Mouse (Mus musculus): ENCODE data around the gene Hdac7. TPM values are rescaled to one million over a fixed set of nuclear protein-coding genes. Genes with fewer than 3 reads are reported as not detected.

The Hdac7 gene
- polyA plus RNA-seq, 1 experiment from 2014 or later, result 29.9 TPM

GRCm38 (mm10) chr15:97821983-97822363 is 22.3 kb downstream of the Hdac7 start:
- H3K4me2 ChIP-seq (replicated peaks), result no peak overlapping the region
- no peak for ATAC-seq (ENCODE audit: low FRiP score, low read depth)
- 83% methylated on average over 6 of the region's 6 CpGs for WGBS
- H3K36me3 ChIP-seq, result peaks cover 5% of the 10 kb centered on the region; the same call in 1 of the 2 replicates
- 0 out of 2 replicates have a peak, but pooled peaks cover 10% of the 10 kb centered on the region for H3K27me3 ChIP-seq
- H3K27ac ChIP-seq (replicated peaks), result no peak overlapping the region
- H3K9me3 ChIP-seq, result no peaks in the 10 kb centered on the region
- H3K4me1 ChIP-seq, result peaks cover 54% of the 10 kb centered on the region
- H3K4me3 ChIP-seq, result no peak overlapping the region
- no peak overlapping the region for H3K9ac ChIP-seq (replicated peaks)

DNA sequence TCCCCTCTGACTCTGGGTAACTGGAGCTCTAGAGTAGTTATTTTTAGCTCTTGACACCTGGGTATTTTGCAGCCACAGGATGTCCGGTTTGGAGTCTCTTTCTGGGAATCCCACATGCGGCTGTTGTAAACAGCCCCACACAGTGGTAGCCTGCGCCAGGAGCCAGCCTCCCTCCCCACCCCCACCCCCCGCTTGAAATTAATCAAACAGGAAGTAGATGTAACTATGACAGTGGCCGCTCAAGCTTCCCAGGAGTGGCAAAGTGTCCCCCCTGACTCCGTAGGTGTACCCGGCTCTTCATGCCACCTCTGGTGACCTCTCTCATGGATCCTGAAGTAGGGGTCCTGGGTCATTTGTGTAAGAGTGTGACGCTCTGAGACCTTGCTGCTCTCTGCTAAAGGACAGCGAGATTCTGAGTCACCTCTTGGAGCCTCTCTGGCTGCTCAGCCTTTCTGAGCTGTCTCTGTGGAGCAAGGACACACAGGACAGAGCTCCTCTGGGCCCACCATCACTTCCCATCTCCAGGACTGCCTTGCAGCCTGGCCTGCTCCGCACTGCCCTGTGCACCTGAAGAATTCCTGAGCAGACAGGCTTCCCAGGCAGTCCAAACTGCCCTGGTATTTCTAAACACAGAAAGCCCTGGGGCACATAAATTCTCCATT is 22.9 kb downstream of the Hdac7 start:
- no peak overlapping the region for H3K27ac ChIP-seq (replicated peaks)
- no peak overlapping the region for H3K9ac ChIP-seq (replicated peaks)
- 63% methylated on average over 10 of the region's 10 CpGs for WGBS
- H3K9me3 ChIP-seq, result no peaks in the 10 kb centered on the region
- 0 out of 2 replicates have a peak, but pooled peaks cover 10% of the 10 kb centered on the region for H3K27me3 ChIP-seq
- H3K4me3 ChIP-seq, result no peak overlapping the region
- no peak overlapping the region for H3K4me2 ChIP-seq (replicated peaks)
- no peak for ATAC-seq (ENCODE audit: low FRiP score, low read depth)
- H3K4me1 ChIP-seq, result peaks cover 51% of the 10 kb centered on the region
- peaks cover 5% of the 10 kb centered on the region; the same call in 1 of the 2 replicates for H3K36me3 ChIP-seq

- Histone ChIP-seq H3K27ac (replicated peaks) (no peak overlapping the region), H3K9ac (replicated peaks) (no peak overlapping the region), H3K4me1 (peaks cover 36% of the 10 kb centered on the region), H3K4me2 (replicated peaks) (no peak overlapping the region), H3K36me3 (peaks cover 5% of the 10 kb centered on the region; the same call in 1 of the 2 replicates), H3K4me3 (no peak overlapping the region), H3K9me3 (no peaks in the 10 kb centered on the region), H3K27me3 (0 out of 2 replicates have a peak, but pooled peaks cover 1% of the 10 kb centered on the region)
- 86% methylated on average over 9 of the region's 9 CpGs for WGBS
- ATAC-seq (ENCODE audit: low FRiP score, low read depth), result no peak
Measured at GRCm38 (mm10) chr15:97819937-97820336, 24.4 kb downstream of the Hdac7 start.

DNA sequence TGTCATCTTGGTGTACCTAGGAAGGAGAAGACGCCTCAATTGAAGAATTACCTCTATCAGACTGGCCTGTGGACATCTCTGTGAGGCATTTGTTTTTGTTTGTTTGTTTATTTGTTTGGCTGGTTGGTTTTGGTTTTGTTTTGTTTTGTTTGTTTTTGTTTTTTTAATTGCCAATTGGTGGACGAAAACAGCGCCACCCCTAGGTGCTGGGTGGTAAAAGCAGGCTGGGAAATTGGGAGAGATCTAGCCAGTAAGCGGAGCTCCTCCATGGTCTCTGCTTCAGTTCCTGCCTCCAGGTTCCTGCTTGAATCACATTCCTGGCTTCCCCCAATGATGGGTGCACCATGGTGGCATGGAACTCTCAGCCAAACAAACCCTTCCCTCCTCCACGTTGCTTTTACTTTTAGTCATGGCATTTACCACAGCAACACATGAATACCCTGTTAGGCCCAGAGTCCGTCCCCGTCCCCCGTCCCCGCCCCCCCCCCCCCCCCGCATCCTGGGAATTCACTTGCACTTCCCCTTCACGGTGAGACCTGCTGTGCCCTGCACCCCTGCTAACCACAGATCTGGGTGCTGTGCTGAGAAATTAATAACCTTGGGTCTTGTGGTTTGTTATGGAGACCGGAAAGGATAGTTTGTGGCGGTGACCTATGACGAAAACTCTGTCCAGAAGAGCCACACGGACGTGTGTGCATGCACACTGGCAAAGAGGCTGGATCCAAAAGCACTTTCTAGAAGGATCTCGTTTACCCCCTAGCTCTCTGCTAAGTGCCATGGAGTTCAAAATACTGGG is 27.9 kb downstream of the Hdac7 start:
- H3K36me3 ChIP-seq, result peaks cover 5% of the 10 kb centered on the region; the same call in 1 of the 2 replicates
- peaks cover 27% of the 10 kb centered on the region for H3K4me1 ChIP-seq
- H3K4me3 ChIP-seq, result no peak overlapping the region
- no peak overlapping the region for H3K4me2 ChIP-seq (replicated peaks)
- H3K9ac ChIP-seq (replicated peaks), result no peak overlapping the region
- H3K27ac ChIP-seq (replicated peaks), result no peak overlapping the region
- no peak for ATAC-seq (ENCODE audit: low FRiP score, low read depth)
- no peaks in the 10 kb centered on the region for H3K27me3 ChIP-seq
- 94% methylated on average over 17 of the region's 17 CpGs for whole genome bisulfite sequencing
- no peaks in the 10 kb centered on the region for H3K9me3 ChIP-seq

GRCm38 (mm10) chr15:97815254-97815653 is 29.0 kb downstream of the Hdac7 start:
- H3K4me3 ChIP-seq, result no peak overlapping the region
- H3K9ac ChIP-seq (replicated peaks), result no peak overlapping the region
- WGBS, result 92% methylated on average over 4 of the region's 4 CpGs
- H3K4me1 ChIP-seq, result peaks cover 25% of the 10 kb centered on the region
- H3K9me3 ChIP-seq, result no peaks in the 10 kb centered on the region
- peaks cover 6% of the 10 kb centered on the region for H3K36me3 ChIP-seq
- no peaks in the 10 kb centered on the region for H3K27me3 ChIP-seq
- H3K27ac ChIP-seq (replicated peaks), result no peak overlapping the region
- no peak for ATAC-seq (ENCODE audit: low FRiP score, low read depth)
- H3K4me2 ChIP-seq (replicated peaks), result no peak overlapping the region

DNA sequence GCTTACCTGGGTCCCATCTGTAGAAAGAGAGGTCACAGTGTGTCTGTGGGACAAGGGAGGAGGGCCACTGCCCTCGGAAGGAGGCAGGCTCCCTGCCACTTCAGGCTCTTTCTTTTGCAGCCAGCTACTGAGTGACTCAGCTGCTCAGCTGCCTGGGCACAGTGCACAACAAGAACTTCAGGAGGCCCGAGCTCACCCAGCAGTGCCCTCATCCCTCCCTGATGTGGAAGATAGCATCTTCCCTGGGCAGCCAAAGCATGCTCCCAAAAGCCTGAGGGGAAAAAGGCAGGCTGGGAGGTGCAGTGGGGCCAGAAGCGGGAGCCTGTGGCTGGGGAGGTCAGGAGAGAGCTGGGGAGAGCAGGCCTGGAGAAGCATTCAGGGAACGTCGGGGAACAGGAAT is 29.6 kb downstream of the Hdac7 start:
- 59% methylated on average over 5 of the region's 5 CpGs for WGBS
- H3K4me3 ChIP-seq, result no peak overlapping the region
- peaks cover 25% of the 10 kb centered on the region for H3K4me1 ChIP-seq
- no peak overlapping the region for H3K9ac ChIP-seq (replicated peaks)
- no peaks in the 10 kb centered on the region for H3K9me3 ChIP-seq
- H3K4me2 ChIP-seq (replicated peaks), result no peak overlapping the region
- ATAC-seq (ENCODE audit: low FRiP score, low read depth), result no peak
- peaks cover 10% of the 10 kb centered on the region for H3K36me3 ChIP-seq
- H3K27me3 ChIP-seq, result no peaks in the 10 kb centered on the region
- H3K27ac ChIP-seq (replicated peaks), result 0 out of 2 replicates have a peak overlapping the region, but pooled peaks have one; percentile 3

DNA sequence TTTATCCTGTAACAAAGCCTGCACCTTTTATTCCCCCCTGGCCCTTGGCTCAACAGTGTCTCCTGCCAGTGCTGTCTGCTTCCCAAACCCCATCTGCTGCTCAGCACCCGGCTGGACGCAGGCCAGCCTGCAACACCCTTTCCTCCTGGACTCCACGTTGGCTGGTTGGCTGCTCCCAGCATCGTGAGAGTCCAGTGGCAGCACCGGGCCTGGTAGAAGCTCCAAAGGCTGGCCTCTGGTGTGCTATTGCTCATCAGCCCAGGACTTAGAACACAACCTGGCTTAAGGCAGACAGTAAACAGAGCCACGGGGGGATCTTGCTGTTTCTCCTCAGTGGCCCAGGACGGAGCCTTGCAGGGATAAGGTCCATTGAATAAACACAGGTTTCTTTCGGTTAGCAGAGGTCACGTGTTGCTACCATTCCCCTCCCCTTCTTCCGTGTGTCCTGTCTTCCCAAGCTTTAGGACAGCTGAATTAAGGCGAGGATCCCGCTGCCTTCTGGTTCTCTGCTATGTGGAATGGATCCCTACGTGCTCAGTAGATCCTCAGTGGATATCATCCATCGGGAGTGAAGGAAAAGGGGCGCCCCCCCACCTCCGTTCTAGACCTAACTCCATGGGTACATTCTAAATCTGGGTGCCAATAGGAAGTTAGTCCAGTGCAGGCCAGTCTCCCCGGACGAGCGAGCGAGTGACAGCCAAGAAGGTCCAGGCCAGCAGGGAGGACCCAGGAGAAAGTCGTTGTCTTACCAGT is 30.7 kb downstream of the Hdac7 start:
- 45% methylated on average over 21 of the region's 21 CpGs for WGBS
- peaks cover 25% of the 10 kb centered on the region for H3K4me1 ChIP-seq
- H3K27me3 ChIP-seq, result no peaks in the 10 kb centered on the region
- H3K36me3 ChIP-seq, result peaks cover 21% of the 10 kb centered on the region
- no peak overlapping the region for H3K4me3 ChIP-seq
- no peaks in the 10 kb centered on the region for H3K9me3 ChIP-seq
- no peak overlapping the region; the same call in 1 of the 2 replicates for H3K27ac ChIP-seq (replicated peaks)
- ATAC-seq (ENCODE audit: low FRiP score, low read depth), result no peak
- H3K4me2 ChIP-seq (replicated peaks), result no peak overlapping the region
- H3K9ac ChIP-seq (replicated peaks), result no peak overlapping the region

GRCm38 (mm10) chr15:97812875-97813274 is 31.4 kb downstream of the Hdac7 start:
- no peak for ATAC-seq (ENCODE audit: low FRiP score, low read depth)
- no peak overlapping the region for H3K27ac ChIP-seq (replicated peaks)
- 77% methylated on average over 7 of the region's 7 CpGs for WGBS

DNA sequence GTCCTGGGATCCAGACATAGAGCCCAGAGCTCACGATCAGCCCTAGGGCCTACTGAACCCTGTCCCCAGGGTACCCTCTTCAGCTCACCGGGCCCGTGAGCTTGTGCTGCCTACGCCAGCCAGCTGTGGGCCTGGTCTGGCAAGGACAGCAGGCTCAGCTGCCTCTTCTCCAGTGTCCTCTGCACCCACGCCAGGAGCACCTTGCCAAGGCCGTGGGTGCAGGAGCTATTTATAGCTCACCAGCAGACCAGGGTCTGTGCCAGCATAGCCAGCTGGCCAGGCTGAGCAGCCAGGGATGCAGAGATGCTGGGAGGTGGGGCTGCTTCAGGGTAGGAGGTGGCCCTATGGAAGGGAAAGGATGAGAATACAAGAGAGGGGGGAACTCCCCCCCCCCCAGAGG is 32.2 kb downstream of the Hdac7 start:
- H3K27ac ChIP-seq (replicated peaks), result no peak overlapping the region
- 79% methylated on average over 6 of the region's 6 CpGs for WGBS
- H3K9me3 ChIP-seq, result no peaks in the 10 kb centered on the region
- H3K36me3 ChIP-seq, result peaks cover 36% of the 10 kb centered on the region
- H3K4me1 ChIP-seq, result peaks cover 25% of the 10 kb centered on the region
- H3K4me3 ChIP-seq, result no peak overlapping the region
- no peak for ATAC-seq (ENCODE audit: low FRiP score, low read depth)
- no peak overlapping the region for H3K4me2 ChIP-seq (replicated peaks)
- H3K9ac ChIP-seq (replicated peaks), result no peak overlapping the region
- no peaks in the 10 kb centered on the region for H3K27me3 ChIP-seq

More at GRCm38 (mm10) chr15:97812875-97813274, 31.4 kb downstream of the Hdac7 start:
- Histone ChIP-seq H3K4me2 (replicated peaks) (no peak overlapping the region), H3K36me3 (peaks cover 28% of the 10 kb centered on the region), H3K4me3 (no peak overlapping the region), H3K27me3 (no peaks in the 10 kb centered on the region), H3K9me3 (no peaks in the 10 kb centered on the region), H3K4me1 (peaks cover 25% of the 10 kb centered on the region), H3K9ac (replicated peaks) (no peak overlapping the region)

GRCm38 (mm10) chr15:97811307-97811706 is 33.0 kb downstream of the Hdac7 start:
- no peak overlapping the region for H3K4me2 ChIP-seq (replicated peaks)
- H3K27me3 ChIP-seq, result no peaks in the 10 kb centered on the region
- peaks cover 43% of the 10 kb centered on the region for H3K36me3 ChIP-seq
- 88% methylated on average over 9 of the region's 9 CpGs for WGBS
- no peak for ATAC-seq (ENCODE audit: low FRiP score, low read depth)
- H3K9me3 ChIP-seq, result no peaks in the 10 kb centered on the region
- H3K9ac ChIP-seq (replicated peaks), result no peak overlapping the region
- H3K4me1 ChIP-seq, result peaks cover 25% of the 10 kb centered on the region
- no peak overlapping the region for H3K27ac ChIP-seq (replicated peaks)
- no peak overlapping the region for H3K4me3 ChIP-seq

DNA sequence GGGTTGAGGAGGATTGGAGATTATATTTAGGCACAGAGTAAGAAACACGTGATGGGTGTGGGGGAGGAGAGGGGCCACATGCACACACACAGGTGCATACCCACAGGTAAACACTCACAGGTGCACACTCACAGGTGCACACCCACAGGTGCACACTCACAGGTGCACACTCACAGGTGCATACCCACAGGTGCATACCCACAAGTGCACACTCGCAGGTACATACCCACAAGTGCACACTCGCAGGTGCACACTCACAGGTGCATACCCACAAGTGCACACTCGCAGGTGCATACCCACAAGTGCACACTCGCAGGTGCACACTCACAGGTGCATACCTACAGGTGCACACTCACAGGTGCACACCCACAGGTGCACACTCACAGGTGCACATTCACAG is 33.9 kb downstream of the Hdac7 start:
- Histone ChIP-seq H3K27ac (replicated peaks) (no peak overlapping the region), H3K4me1 (peaks cover 25% of the 10 kb centered on the region), H3K27me3 (no peaks in the 10 kb centered on the region), H3K9me3 (no peaks in the 10 kb centered on the region), H3K4me2 (replicated peaks) (no peak overlapping the region), H3K36me3 (peaks cover 47% of the 10 kb centered on the region), H3K9ac (replicated peaks) (no peak overlapping the region), H3K4me3 (no peak overlapping the region)
- WGBS, result 94% methylated on average over 5 of the region's 5 CpGs
- no peak for ATAC-seq (ENCODE audit: low FRiP score, low read depth)

DNA sequence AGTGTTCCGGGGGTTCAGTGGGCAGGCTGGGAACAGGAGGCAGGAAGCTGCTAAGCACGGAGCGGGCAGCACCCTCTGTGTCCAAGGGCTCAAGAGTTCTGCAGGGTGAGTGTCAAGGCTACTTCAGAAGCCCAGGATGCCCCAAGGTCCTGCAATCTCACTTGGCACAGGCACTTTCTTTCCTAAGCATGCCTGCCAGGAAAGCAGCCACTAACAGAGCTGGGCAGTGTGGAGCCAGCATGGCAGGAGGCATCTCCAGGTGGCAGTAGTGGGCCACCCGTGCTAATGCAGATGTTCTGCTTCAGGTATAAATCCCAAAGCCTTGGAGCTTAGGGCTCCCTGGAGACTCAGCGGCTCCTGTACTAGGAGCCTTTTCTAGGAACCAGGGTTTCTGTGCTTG is 34.4 kb downstream of the Hdac7 start:
- peaks cover 49% of the 10 kb centered on the region for H3K36me3 ChIP-seq
- no peak overlapping the region for H3K4me2 ChIP-seq (replicated peaks)
- no peak overlapping the region for H3K4me3 ChIP-seq
- H3K9ac ChIP-seq (replicated peaks), result no peak overlapping the region
- peaks cover 25% of the 10 kb centered on the region for H3K4me1 ChIP-seq
- no peaks in the 10 kb centered on the region for H3K27me3 ChIP-seq
- 91% methylated on average over 5 of the region's 5 CpGs for WGBS
- ATAC-seq (ENCODE audit: low FRiP score, low read depth), result no peak
- no peaks in the 10 kb centered on the region for H3K9me3 ChIP-seq
- H3K27ac ChIP-seq (replicated peaks), result no peak overlapping the region

Data from midbrain, embryonic 12.5 days (tissue).